Mouse (Mus musculus): Measurements from ENCODE around the gene Clec2h.
"Not testable (repeated sequence)": the region's sequence is repeated elsewhere in the genome, so short reads cannot be mapped to it uniquely, and the experiment has no call there.

- not testable (repeated sequence) for TF ChIP-seq POLR2A (IDR thresholded peaks at IDR 0.05; ENCODE audit: low read depth, low read length); CTCF (conservative IDR thresholded peaks at IDR 0.05; ENCODE audit: insufficient read depth, insufficient read length, low read depth, low read length)
Measured at GRCm38 (mm10) chr6:128650827-128651226, 11.4 kb upstream of the Clec2h start.

Data from kidney, adult 2 months (tissue).